Mouse (Mus musculus) G1E-ER4 (cell line): Measurements from ENCODE around the gene Fam227a. TPM values are rescaled to one million over a fixed set of nuclear protein-coding genes. Genes with fewer than 3 reads are reported as not detected.

Experiments
- GATA1 ChIP-seq: IDR thresholded peaks from one replicate; pipeline ENCODE4 v1.8.0; 2012; ENCODE audit warnings: low read length, inconsistent platforms
- polyA plus RNA-seq: library from polyadenylated mRNA; stranded (reverse); fragments of >175 nt; gene quantifications from 2 replicates; pipeline ENCODE4 v1.2.3, GENCODE M21; 2012

Gene Fam227a
- polyA plus RNA-seq = 0.13 TPM in 1 of 2 replicates, not detected in the other

GRCm38 (mm10) chr15:79658531-79659375 lies at the start of gene Fam227a, which contains the start of gene Cby1:
Gene Fam227a (minus strand): TSS chr15:79658956.
Gene Cby1 (plus strand): TSS chr15:79659199.
- no peak for TF ChIP-seq GATA1

- no peak for TF ChIP-seq GATA1
Measured at GRCm38 (mm10) chr15:79708229-79708822, 49.6 kb upstream of the Fam227a start.

GRCm38 (mm10) chr15:79706603-79707214 lies 48.0 kb upstream of the Fam227a start:
- no peak for TF ChIP-seq GATA1

GRCm38 (mm10) chr15:79697558-79698187 lies 38.9 kb upstream of the Fam227a start:
- TF ChIP-seq GATA1 = no peak

- no peak for TF ChIP-seq GATA1
Measured at GRCm38 (mm10) chr15:79697011-79697410, 38.3 kb upstream of the Fam227a start.

GRCm38 (mm10) chr15:79696508-79696907 lies 37.8 kb upstream of the Fam227a start:
- no peak for TF ChIP-seq GATA1

- peak; percentile 79 for TF ChIP-seq GATA1
Measured at GRCm38 (mm10) chr15:79695516-79695915, 36.8 kb upstream of the Fam227a start.

- peak; percentile 27 for TF ChIP-seq GATA1
Measured at GRCm38 (mm10) chr15:79694512-79694911, 35.8 kb upstream of the Fam227a start.

- TF ChIP-seq GATA1 = no peak
Measured at GRCm38 (mm10) chr15:79693740-79694139, 35.0 kb upstream of the Fam227a start.

GRCm38 (mm10) chr15:79692334-79692733 lies 33.6 kb upstream of the Fam227a start:
- TF ChIP-seq GATA1 = no peak

GRCm38 (mm10) chr15:79691023-79691508 lies 32.3 kb upstream of the Fam227a start:
- no peak for TF ChIP-seq GATA1

GRCm38 (mm10) chr15:79690426-79691022 lies 31.8 kb upstream of the Fam227a start, which contains the start of gene Gtpbp1:
Gene Gtpbp1 (plus strand): TSS chr15:79690845.
- TF ChIP-seq GATA1 = no peak

GRCm38 (mm10) chr15:79689662-79690425 lies 31.1 kb upstream of the Fam227a start:
- no peak for TF ChIP-seq GATA1

GRCm38 (mm10) chr15:79688268-79688956 lies 29.7 kb upstream of the Fam227a start:
- no peak for TF ChIP-seq GATA1
